Mouse (Mus musculus) naive thymus-derived CD4-positive, alpha-beta T cell, adult 2 months (primary cell): ENCODE measurements at regions not wholly inside any gene's neighbourhood (a gene's known extent, or its start where the extent isn't known, plus 50 kb on each side); places are given as distances from the start of the nearest gene placed in this dataset.

ENCODE experiments used
- DNase-seq: peaks from one replicate; pipeline ENCODE4 v3.0.0-alpha.2; 2011; ENCODE audit warnings: low read depth

DNA sequence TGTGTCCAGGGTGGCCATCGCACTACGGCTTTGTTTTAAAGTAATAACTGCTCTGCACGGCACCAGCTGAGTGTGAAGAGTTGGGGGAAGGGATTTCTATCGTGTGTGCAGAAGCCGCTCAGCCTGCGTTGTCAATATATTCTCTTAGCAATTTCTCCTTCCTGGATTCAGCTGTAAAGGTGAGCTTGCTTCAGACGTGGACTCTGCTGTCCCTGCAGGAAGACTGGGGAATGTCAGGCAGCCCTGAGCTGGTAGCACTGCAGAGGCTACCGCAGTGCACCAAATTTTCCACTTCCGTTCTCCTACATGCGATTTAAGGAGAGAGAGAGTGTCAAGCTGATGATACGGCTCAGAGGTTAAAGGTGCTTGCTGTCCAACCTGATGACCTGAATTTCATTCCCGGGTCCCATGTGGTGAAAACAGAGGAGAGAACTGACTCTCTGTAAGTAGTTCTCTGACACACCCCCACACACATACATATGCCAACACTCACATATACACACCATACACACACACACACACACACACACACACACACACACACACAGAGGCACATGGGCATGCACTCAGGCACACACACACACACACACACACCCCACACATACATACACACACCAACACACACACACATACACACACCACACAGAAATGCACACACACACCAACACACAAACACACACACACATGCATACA is 59.9 kb upstream of the Prelid3b start:
- peak; percentile 19 for DNase-seq

DNA sequence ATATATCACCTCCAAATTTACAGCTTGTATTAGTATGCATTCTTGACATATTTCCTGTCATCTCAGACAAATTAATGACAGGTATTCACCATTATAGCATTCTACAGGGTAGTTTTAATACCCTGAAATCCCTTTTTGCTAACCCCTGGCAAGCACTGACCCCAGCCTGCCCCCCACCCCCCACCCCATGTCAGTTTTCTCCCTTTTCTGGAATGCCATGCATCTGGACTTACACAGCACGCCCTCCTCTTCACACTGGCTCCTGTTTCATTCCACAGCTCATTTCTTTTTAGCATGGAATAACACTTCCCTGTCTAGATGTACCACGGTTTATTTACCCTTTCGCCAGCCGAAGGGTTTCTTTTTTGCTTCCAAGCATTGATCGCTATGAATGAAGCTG is 67.8 kb upstream of the Prelid3b start:
- no peak for DNase-seq

DNA sequence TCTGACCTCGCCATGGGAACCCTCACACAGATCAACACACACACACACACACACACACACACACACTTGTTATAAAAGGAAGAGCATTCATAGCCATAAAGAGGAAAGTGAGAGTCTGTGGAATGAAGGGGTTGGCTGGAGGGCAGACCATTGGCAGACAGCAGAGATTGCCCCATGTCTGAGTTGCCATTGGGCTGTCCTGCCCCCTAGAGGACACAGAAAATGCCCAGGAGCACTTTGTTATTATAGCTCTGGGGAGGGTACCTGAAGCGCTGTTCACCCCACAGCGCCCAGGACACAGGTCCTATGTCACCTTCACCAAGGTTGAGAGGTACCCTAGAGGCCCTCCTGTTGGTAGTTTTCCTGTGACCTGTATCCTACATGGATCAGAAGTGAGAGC is 74.3 kb upstream of the Prelid3b start:
- DNase-seq, result peak; percentile 37

DNA sequence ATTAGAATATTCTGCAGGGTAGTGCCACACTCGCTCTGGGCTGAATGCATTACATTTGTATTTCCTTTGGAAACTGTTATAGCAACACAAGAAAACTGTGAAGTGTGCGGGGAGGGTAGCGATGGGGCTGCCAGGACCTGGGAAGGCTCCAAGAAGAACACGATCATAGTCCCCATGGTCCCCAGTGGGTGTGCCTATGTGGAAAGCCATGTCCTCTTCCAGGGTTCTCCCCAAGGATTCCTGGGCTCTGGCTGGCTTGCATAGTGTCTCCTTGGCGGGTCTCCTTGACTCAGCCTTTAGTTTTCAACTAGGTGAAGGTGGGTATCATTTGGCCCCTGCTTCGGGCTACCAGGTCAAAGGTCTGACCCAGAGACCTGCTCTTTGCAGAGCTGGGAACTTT is 74.8 kb upstream of the Prelid3b start:
- no peak for DNase-seq

DNA sequence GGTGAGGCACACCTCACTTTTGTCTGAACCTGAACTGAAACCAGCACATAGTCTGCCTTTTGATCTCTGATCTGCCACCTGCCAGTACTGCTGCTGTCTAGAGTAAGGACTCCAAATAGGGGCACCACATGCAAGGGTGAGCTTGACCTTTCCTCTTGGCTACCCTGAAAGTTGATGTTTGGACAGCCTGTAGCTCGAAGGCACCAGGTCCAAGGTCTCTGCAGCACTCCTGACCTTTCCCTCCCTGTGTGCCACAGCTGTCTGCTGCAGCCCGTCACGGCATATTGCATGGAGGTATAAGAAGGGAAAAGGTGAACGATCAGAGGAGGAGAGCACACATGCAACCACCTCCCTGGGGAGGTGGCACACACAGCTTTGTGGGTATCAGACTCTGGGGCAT is 75.9 kb upstream of the Prelid3b start:
- no peak for DNase-seq

DNA sequence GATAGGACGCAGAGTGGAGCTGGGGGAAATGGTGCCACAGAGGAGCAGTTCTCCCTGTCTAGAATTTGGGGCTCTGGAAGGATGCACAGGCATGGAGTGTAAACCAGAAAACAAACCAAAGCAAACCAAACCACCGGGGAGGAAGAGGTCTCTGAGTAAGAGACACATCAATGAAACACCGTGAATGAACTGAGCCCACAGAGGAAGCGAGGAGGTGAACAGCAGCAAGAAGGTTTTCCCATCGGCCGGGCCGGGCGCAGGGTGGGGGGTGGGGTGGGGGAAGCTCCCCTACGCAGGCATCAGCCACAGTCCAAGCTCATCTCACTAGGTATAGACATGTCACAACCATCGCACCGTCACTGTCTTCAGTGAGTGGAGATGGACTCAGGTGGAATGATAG is 82.9 kb upstream of the Prelid3b start:
- peak; percentile 62 for DNase-seq

DNA sequence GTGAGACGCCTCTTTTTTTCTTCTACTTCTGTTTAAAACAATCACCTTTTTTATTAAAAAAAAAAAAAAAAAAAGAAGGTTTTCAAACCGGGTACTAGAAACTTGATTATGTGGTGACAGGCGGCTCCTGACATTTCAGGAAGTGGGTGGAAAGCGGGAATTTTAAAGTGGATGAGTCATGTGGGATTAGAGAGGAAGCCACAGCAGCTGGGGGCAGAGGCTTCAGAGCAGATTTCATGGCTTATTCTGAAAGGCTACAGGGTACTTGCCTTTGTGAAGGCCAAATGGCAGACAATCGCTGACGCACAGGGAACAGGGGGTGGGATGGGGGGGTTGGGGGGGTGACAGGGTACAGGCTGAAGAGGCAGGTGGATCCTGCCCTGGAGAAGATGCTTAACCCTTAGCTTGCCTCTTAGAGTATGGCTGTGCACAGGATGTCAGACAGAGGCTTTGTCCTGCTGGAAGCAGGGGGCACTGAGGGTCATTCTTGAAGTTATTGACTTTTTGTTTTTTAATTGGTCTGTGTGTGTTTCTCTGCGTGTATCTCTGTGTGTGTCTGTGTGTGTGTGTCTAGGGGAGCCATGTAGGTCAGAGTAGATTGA is 81.4 kb upstream of the Zfp831 start:
- no peak for DNase-seq

DNA sequence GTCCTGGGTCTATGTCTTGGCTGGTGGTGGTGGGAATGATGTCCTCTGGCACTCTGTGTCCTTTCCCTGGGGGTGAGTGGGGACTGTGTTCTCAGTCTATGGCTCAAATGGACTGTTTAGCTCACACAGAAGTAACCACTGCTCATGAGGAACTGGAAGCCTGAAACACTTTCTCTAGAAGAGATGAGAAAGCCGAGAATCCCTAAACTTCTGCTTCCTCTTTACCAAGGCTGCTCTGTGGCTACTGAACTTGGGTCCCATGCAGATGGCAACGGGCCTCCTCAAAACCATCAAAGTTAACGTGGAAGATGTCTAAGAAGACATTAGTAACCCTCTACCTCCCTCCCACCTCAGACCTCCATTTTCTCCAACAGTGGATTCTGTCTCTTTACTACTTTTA is 79.4 kb upstream of the Zfp831 start:
- no peak for DNase-seq

DNA sequence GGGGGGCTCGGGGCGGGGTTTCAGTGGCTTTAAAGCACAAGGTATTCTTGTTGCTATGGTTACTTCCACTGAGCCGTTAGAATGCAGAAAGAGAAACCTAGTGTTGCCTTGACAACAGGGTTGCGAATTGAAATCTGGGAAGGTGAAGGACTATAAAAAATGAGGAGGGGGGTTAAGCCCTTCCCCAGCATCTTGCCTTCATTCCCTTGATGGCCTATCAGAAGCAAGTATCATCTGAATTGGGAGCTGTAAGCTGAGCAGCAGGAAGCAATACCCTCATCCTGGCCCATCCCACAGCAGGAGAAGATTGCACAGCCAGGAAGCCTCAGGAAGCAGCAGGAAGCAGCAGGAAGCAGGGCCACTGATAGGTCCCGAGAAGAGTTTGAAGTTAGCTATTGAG is 78.5 kb upstream of the Zfp831 start:
- DNase-seq, result no peak

DNA sequence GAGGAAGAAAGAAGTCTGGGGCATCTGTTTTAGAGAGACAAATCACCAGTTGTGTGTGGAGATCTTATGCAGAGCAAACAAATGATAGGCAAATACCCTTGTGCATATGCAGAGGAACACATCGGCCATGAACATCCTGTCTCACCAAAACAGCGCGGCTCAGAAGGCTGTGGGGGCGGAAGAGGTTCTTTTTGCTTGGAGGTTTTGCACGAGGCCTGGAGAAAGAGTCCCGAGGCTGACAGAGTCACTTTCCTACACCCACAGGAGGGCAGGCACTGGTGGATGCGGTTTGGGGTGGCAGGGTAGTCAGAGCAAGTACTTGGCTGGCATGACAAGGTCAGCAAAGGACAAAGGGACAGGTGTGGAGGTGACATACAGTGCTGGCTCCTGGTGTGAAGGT is 77.4 kb upstream of the Zfp831 start:
- peak; percentile 81 for DNase-seq

DNA sequence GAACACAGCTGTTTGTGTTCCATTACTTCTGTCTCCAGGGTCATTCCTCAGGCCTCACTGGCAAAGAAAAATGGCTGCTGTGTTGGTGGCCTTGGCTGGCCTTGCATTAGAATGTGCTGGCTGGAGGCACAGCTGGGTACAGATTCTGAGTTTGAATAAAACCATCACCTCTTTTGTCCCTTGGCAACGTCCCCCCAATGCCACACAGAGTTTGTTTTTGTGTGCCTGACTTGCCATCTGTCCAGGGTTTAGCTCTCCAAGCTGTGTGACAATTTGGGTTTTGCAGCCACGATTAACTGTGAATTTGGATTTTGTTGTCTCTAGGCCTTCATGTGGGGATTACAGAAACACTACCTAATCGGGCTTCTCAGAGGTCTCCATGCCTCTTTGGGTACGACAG is 76.6 kb upstream of the Zfp831 start:
- DNase-seq, result no peak

DNA sequence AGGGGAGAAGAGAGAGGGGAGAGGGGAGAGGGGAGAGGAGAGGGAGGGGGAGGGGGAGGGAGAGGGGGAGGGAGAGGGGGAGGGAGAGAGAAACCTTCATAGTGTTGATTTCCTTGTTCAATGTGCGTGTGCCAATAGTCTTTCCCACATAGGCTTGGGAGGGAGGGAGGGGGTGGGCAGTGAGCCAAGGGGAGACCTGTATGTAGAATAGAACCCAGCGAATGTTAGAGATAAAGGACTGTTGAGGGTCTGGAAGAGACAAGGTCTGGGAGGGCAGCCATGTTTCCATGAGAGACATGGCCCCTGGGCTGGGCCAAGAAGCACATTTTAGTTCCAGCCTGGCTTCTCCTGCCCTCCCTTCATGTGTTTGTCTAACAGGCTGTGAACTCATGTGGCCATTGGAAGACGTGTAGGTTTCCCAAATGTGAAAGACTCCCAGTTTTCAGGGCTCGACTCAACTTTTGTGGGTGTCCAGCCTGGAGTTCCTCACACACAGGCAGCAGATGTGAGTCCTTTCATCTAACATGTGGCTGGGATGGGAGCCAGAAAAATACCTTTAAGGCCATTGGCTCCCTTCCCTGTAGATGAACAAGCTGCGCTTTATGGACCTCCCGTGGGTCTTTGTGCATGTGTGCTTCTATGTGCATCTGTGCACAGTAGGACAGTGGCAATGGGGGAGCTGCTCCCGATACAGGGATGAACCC is 68.4 kb upstream of the Zfp831 start:
- DNase-seq, result no peak

DNA sequence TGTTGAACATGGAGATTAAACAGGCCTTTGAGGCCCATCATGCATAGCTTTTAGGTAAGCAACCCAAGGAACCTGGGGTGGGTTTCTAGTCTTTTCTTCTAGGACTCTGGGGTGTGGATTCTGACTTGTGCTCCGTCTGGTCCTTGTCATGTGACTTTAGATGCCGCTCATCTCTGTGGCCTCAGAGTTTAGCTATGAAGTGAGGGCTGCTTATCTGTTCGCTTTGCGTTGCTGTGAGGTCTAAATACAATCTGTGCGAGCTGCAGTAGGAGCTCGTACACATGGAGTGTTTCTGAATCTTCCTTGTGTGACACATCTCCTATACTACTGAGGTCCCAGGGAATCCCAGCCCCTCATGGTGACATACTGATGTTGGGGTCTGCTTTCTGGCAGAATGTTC is 67.8 kb upstream of the Zfp831 start:
- no peak for DNase-seq

DNA sequence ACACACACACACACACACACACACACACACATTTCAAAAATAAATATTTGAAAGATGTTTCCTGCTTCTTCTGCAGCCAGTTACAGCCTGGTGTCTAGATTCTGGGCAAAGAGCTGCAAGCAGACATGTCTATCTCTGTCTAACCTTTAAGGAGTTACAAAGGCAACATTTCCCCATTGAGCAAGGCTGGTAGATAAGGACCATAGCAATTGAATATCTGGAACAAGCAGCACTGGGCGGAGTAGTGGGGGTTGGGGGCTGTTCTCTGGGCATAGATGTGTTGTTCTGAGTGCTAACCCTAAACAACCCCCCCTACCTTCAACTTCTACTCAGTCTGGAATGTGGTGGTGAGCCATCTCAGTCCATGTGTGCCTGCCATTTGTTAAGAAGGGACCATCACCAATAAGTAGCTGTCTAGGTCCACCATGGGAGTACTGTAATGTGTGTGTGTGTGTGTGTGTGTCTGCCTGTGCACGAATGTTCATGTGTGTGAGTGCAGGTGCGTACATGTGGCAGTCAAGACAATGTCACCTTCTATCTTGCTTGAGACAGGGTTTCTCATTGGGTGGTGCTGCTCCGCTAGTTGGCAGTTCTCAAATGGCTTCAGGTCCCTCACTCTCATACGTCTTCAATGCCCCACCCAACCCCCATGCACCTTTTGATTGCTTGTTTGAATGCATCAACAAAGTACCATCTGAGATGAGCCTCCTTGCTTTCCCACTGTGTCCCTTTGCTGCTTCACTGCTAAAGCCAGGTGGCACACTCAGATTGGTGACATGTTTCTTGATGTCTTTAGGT is 62.2 kb upstream of the Zfp831 start:
- DNase-seq, result no peak

DNA sequence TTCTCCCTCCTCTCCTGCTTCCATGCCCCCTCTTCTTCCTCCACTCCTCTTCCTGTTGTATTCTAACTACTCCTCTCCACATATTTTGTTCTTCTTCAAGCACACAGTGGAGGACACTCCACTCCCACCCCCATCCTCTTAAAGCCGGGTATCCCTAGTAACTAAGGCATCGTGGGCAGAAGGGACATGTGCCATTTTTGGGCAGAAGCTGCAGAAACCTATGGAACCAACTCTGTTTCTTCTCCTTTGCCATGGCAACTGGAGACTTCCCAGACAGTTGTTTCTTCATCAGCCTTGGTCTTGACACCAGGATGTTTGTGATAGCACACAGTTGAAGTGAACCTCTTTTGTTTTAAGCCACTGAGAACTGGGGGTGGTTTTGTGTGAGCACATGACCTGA is 59.1 kb upstream of the Zfp831 start:
- no peak for DNase-seq
